Mouse (Mus musculus): ENCODE measurements at regions not wholly inside any gene's neighbourhood (a gene's known extent, or its start where the extent isn't known, plus 50 kb on each side); places are given as distances from the start of the nearest gene placed in this dataset.

GRCm38 (mm10) chr14:14514440-14515172, 113.5 kb downstream of the Olfr721-ps1 start:
- TF ChIP-seq CTCF (conservative IDR thresholded peaks at IDR 0.05; ENCODE audit: insufficient read depth, insufficient read length, low read depth, low read length), result no peak
- TF ChIP-seq POLR2A (IDR thresholded peaks at IDR 0.05; ENCODE audit: low read depth, low read length), result no peak
